Mouse (Mus musculus): Measurements from ENCODE around the gene Klf12.

DNA sequence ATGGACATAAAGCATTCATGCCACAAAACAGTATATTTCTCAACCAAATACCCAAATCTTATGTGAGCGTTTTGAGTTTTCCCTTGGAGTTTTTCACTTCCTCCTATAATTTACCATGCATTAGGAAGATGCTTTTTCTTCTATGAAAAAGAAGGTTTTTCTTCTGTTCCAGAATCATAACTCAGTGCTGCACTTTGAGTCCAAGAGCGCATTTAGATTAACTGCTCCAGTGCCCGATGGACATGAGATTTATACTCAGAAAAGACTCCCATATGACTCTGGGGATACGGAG is 72.7 kb downstream of the Klf12 start:
- TF ChIP-seq CTCF (IDR thresholded peaks at IDR 0.05; ENCODE audit: insufficient read depth, low read depth, low read length) (no peak), POLR2A (IDR thresholded peaks at IDR 0.05; ENCODE audit: insufficient read depth, low read depth, low read length) (no peak)
